Mouse (Mus musculus) heart, postnatal 0 days (tissue): ENCODE measurements around the gene Cldn14. TPM values are rescaled to one million over a fixed set of nuclear protein-coding genes. Genes with fewer than 3 reads are reported as not detected.

Source experiments
- ATAC-seq: fragments of 200-750 bp; cut with Nextera tagmentation; 2 replicates; pipeline ENCODE4 v1.8.0; 2017; ENCODE audit warnings: low read depth, moderate number of reproducible peaks, moderate library complexity; ENCODE audit not compliant: insufficient read depth
- DNase-seq: peaks from one replicate; pipeline ENCODE4 v3.0.0-alpha.2; 2016; ENCODE audit warnings: low spot score
- H3K27ac ChIP-seq: fragments of 300-500 bp; sonication (generic); 2 replicates; pipeline ENCODE4 v1.5.1; 2014; ENCODE audit warnings: low read depth, mild to moderate bottlenecking
- H3K27me3 ChIP-seq: fragments of 300-500 bp; sonication (generic); 2 replicates; pipeline ENCODE4 v1.6.1; 2014; ENCODE audit warnings: low read length, mixed read lengths; ENCODE audit not compliant: control insufficient read depth, insufficient read depth
- H3K36me3 ChIP-seq: fragments of 300-500 bp; sonication (generic); replicated peaks from 2 replicates; pipeline ENCODE4 v1.6.1; 2014; ENCODE audit warnings: low read length, mixed read lengths; ENCODE audit not compliant: control insufficient read depth, insufficient read depth
- H3K4me1 ChIP-seq: fragments of 300-500 bp; sonication (generic); 2 replicates; pipeline ENCODE4 v1.6.1; 2014; ENCODE audit warnings: antibody characterized with exemption; ENCODE audit not compliant: control insufficient read depth, insufficient read depth
- H3K4me2 ChIP-seq: fragments of 300-500 bp; sonication (generic); 2 replicates; pipeline ENCODE4 v1.6.1; 2014; ENCODE audit warnings: low read depth, mild to moderate bottlenecking, low read length, moderate library complexity
- H3K4me3 ChIP-seq: fragments of 300-500 bp; sonication (generic); 2 replicates; pipeline ENCODE4 v1.5.1; 2014; ENCODE audit warnings: low read depth, low read length
- H3K9ac ChIP-seq: fragments of 300-500 bp; sonication (generic); replicated peaks from 2 replicates; pipeline ENCODE4 v1.6.1; 2014; ENCODE audit warnings: low read depth, low read length, mixed read lengths
- H3K9me3 ChIP-seq: fragments of 300-500 bp; sonication (generic); replicated peaks from 2 replicates; pipeline ENCODE4 v1.6.1; 2016; ENCODE audit warnings: low read length; ENCODE audit not compliant: control insufficient read depth
- CTCF ChIP-seq: IDR thresholded peaks from 2 replicates; pipeline ENCODE4 v1.5.1; 2016; ENCODE audit warnings: antibody characterized with exemption, control low read depth, low read depth
- EP300 ChIP-seq: IDR thresholded peaks from 2 replicates; pipeline ENCODE4 v1.6.1; 2016; ENCODE audit warnings: antibody characterized with exemption, low read depth
- WGBS: fragments of 180-500 bp; shearing (Covaris S2); extraction: QIAGEN DNeasy Blood & Tissue Kit; methylation state at CpG from one replicate; pipeline ENCODE4 v1.1.7; 2014; 5-methylcytosine and 5-hydroxymethylcytosine counted together
- polyA plus RNA-seq: library from polyadenylated mRNA; unstranded; fragments of >200 nt; fragmentation: Nextera tagmentation; extraction: Ambion mirVana; gene quantifications from 2 replicates; pipeline ENCODE4 v1.2.1, GENCODE M21; 2015
- total RNA-seq: library from RNA; depleted of rRNA; stranded (reverse); fragments of >200 nt; gene quantifications from 2 replicates; pipeline ENCODE4 v1.2.3, GENCODE M21; 2014; ENCODE audit warnings: low replicate concordance

Gene Cldn14
- total and polyA plus RNA-seq, 2 experiments from 2014 or later: not detected

DNA sequence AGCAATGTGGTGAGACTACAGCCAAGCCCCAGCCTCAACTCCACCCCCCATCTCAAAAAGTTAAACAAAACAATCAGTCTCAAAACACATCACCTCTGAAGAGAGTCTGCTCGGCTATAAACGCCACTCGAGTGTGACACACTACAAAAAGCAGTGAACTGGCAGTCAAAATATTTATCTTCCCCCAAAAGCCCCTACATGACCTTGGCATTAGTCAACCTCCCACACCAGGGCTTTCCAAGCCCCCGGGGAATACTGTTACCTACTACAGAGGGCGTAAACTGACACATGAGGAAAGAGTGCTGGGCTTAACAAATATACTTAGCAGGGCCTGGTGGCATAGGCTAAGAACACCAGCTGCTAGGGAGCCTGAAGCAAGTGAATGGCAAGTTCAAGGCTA, 46.4 kb downstream of the Cldn14 start:
- no peak overlapping the region for H3K9ac ChIP-seq
- no peak for TF ChIP-seq EP300
- TF ChIP-seq CTCF: no peak
- 45% methylated on average over 5 of the region's 5 CpGs for WGBS
- no peak overlapping the region for H3K4me3 ChIP-seq
- H3K27ac ChIP-seq: no peak overlapping the region
- ATAC-seq (no peak), DNase-seq (no peak)
- no peaks in the 10 kb centered on the region for H3K9me3 ChIP-seq
- no peak overlapping the region for H3K4me2 ChIP-seq
- no peaks in the 10 kb centered on the region for H3K36me3 ChIP-seq
- H3K4me1 ChIP-seq: no peaks in the 10 kb centered on the region
- H3K27me3 ChIP-seq: no peaks in the 10 kb centered on the region

DNA sequence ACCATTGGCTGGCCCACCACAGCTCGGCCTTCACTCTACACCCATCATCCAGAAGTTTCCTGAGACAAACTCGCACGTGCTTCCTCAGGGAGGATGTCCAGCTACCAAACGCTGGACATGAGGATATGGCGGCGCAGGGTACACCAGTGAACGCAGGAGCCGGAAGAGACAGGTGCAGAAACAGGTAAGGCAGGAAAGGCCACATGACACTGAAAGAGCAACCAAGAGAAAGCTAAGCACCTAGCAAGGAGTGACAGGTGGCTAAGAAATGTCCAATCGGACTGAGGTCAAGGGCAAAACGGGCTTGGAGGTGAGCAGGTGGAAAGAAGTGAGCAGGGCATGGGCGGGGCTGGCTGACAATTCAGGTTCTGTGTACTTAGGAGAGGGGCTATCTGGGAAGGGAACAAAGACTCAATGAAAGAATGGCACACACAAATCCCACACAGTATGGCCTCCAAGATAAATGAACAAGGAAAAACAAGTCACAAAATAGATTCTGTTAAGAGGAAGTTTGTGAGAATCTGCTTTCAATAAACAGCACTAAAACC, 47.5 kb downstream of the Cldn14 start:
- ATAC-seq (no peak), DNase-seq (no peak)
- WGBS: 84% methylated on average over 11 of the region's 11 CpGs
- H3K9ac ChIP-seq: no peak overlapping the region
- H3K4me2 ChIP-seq: no peak overlapping the region
- H3K9me3 ChIP-seq: no peaks in the 10 kb centered on the region
- H3K4me1 ChIP-seq: no peaks in the 10 kb centered on the region
- no peak for TF ChIP-seq CTCF
- no peak for TF ChIP-seq EP300
- no peak overlapping the region for H3K4me3 ChIP-seq
- H3K36me3 ChIP-seq: no peaks in the 10 kb centered on the region
- H3K27me3 ChIP-seq: no peaks in the 10 kb centered on the region
- H3K27ac ChIP-seq: no peak overlapping the region

DNA sequence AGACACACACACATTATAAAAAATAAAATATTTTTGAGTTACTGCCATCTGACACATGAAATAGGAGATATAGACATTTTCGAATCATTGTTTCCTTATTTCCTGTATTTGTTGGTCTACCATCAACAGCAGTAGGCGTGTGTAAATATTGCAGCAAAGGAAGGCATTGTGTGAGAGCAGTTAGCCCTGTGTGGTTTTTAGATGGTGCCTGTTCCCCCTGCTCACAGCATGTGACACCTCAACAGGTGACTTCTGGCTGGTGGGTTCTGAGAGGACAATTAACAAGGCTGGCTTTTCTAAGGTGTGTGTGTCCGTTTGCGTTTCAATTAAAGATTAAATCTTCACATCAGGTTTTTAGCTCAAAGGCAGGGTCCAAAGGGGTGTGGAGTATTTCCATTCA, 48.1 kb downstream of the Cldn14 start:
- Histone ChIP-seq H3K27me3 (no peaks in the 10 kb centered on the region), H3K4me2 (no peak overlapping the region), H3K4me3 (no peak overlapping the region), H3K4me1 (no peaks in the 10 kb centered on the region), H3K9ac (no peak overlapping the region), H3K9me3 (no peaks in the 10 kb centered on the region), H3K27ac (no peak overlapping the region), H3K36me3 (no peaks in the 10 kb centered on the region)
- ATAC-seq: no peak
- WGBS: 76% methylated on average over 4 of the region's 4 CpGs
- no peak for DNase-seq
- TF ChIP-seq EP300 (no peak), CTCF (no peak)

DNA sequence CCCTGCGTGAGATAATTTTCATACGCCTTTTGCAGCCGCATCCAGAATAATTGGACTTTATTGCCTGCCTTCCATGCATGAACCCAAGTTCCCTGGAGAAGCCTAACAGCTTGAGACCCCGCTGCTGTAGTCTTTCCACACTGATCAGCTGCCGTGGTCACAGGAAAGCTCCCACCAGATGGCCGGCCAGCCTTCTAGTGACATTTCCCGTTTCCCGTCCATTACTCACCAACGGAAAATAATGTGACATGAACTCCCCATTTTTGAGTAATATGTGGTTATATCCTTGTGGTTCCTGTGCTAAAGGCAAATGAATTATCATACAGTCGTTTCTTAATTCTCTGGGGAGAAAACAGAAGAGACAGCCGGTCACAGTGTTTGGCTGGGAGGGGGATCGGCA, 51.2 kb downstream of the Cldn14 start:
- Histone ChIP-seq H3K27me3 (no peaks in the 10 kb centered on the region), H3K4me3 (no peak overlapping the region), H3K27ac (no peak overlapping the region), H3K36me3 (no peaks in the 10 kb centered on the region), H3K9ac (no peak overlapping the region), H3K4me1 (no peaks in the 10 kb centered on the region), H3K9me3 (no peaks in the 10 kb centered on the region), H3K4me2 (no peak overlapping the region)
- ATAC-seq (no peak), DNase-seq (no peak)
- WGBS: 66% methylated on average over 12 of the region's 12 CpGs
- no peak for TF ChIP-seq EP300
- TF ChIP-seq CTCF: no peak

DNA sequence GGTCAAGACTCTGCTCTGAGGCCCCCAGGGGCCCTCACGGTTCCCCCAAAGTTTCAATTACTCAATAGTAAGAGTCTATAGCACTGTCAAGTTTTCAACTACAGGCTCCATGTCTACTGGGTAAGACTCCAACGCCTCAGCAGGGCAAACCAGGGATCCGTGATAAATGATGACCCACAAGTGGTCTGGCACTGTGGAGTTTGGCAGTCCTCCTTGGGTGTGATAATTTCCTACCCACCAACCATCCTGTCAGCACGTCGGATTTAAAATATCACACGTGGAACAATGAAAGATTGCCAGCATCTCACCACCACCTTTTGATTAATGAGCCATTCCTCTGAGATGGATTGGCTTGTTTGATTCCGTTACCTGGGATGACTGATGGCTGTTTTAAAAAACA, 51.7 kb downstream of the Cldn14 start:
- Histone ChIP-seq H3K4me1 (no peaks in the 10 kb centered on the region), H3K4me2 (no peak overlapping the region), H3K27me3 (no peaks in the 10 kb centered on the region), H3K36me3 (no peaks in the 10 kb centered on the region), H3K9me3 (no peaks in the 10 kb centered on the region), H3K4me3 (no peak overlapping the region), H3K9ac (no peak overlapping the region), H3K27ac (no peak overlapping the region)
- DNase-seq: no peak
- ATAC-seq: no peak
- whole genome bisulfite sequencing: 57% methylated on average over 7 of the region's 7 CpGs
- no peak for TF ChIP-seq CTCF
- no peak for TF ChIP-seq EP300

DNA sequence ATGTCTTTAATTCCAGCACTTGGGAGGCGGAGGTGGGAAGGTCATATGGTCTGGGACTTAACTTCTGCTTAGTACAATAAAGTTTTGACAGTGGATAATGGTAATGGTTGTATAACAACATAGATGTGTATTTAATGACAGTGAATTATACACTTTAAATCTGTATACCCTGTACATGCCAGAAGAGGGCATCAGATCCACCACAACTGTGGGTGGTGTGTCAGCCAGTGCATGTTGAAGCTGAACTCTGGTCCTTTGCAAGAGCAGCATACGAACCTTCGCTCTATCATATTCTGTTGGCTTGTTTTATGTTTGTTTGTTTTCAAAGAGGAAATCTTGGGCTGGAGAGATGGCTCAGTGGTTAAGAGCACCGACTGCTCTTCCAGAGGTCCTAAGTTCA, 61.2 kb downstream of the Cldn14 start:
- H3K9ac ChIP-seq: no peak overlapping the region

More for the DNA sequence above, 61.2 kb downstream of the Cldn14 start:
- H3K4me1 ChIP-seq: no peaks in the 10 kb centered on the region
- 0 out of 2 replicates have a peak, but pooled peaks cover 6% of the 10 kb centered on the region for H3K27me3 ChIP-seq
- H3K27ac ChIP-seq: no peak overlapping the region
- no peak overlapping the region for H3K4me2 ChIP-seq
- H3K9me3 ChIP-seq: no peaks in the 10 kb centered on the region
- 83% methylated on average over 4 of the region's 4 CpGs for WGBS
- no peak overlapping the region for H3K4me3 ChIP-seq
- DNase-seq (no peak), ATAC-seq (no peak)
- TF ChIP-seq CTCF (no peak), EP300 (no peak)
- H3K36me3 ChIP-seq: no peaks in the 10 kb centered on the region
